Mouse (Mus musculus): ENCODE measurements around the gene Map2k4.

The Map2k4 gene

DNA sequence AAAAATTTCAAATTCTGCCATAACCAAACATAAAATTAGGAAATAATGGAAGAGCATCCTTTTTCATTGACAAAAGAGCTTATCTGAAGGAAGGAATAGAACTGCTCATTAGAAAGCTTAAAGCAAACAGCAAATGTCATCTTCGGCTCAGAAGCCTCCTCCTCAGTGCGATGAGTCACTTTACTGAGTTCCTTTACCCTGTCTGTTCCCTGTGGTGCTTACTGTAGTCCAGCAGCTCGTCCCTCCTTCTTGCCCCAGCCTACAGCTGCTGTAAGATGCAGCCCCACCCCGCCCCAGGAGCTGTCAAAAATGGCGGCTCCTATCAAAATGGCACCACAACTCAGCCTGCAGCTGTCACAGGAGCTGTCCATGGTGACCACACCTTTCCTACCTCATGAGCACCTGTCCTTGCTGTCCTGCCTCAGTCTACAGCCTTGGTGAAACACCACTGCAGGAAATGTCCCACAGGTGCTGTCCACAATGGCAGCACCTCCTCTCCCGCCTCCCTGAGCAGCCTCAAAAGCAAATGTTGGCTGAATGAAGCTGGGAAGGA is 75.3 kb downstream of the Map2k4 start:
- no peak for DNase-seq (ENCODE audit: low spot score in 2 of 2)

DNA sequence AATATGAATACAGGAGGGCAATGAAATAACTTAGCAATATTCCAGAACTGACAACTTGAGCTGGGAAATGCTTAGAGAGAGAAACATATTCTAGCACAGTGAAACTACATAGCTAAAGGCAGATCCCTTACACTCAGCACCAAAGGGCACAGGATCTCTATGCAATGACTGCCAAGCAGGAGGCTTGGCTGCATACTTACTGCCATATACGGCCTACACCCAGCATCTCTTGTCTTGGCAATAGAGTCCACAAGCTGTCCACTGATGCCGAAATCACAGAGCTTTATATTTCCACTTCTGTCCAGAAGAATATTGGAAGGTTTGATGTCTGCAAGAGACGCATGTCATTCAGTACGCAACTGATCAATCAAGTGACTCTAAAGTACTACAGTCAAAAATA is 81.3 kb downstream of the Map2k4 start:
- no peak for DNase-seq (ENCODE audit: low spot score in 2 of 2)

DNA sequence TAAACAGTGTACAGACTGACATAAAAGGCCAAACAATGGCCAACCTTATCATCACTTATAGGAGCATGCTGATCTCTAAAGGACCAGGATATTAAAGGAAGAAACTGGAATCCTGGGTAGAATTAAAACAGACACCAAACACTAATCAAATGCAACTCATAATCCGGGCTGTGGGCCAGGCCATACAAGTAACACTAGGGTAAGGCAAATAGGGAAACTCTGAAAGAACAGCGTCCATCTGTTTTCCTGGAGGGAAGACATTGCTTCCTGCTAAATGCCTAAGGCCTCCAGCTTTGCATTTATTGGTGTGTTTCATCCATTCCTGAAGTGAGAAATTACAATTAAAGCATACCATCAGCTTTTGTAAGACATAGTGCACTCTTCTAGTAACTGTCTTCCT is 81.9 kb downstream of the Map2k4 start:
- DNase-seq (ENCODE audit: low spot score in 2 of 2), result no peak

DNA sequence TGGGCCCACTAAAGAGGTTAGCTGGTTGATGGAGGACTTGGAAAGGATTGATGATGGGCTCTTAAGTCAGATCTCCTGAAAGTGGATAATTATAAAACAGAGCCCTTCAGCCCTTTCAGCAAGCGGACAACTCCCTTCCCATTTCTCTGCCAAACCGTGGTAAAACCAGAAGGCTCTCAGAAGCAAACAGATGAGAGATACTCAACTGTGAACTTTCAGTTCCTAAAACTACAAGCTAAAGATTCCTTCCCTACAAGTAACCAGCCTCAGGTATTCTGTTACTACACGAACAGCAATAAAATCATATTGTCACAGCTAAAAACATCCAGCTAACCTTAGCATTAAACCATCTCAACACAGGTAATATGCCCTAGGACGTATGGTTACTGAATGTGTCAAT is 83.2 kb downstream of the Map2k4 start:
- DNase-seq (ENCODE audit: low spot score in 2 of 2), result no peak

DNA sequence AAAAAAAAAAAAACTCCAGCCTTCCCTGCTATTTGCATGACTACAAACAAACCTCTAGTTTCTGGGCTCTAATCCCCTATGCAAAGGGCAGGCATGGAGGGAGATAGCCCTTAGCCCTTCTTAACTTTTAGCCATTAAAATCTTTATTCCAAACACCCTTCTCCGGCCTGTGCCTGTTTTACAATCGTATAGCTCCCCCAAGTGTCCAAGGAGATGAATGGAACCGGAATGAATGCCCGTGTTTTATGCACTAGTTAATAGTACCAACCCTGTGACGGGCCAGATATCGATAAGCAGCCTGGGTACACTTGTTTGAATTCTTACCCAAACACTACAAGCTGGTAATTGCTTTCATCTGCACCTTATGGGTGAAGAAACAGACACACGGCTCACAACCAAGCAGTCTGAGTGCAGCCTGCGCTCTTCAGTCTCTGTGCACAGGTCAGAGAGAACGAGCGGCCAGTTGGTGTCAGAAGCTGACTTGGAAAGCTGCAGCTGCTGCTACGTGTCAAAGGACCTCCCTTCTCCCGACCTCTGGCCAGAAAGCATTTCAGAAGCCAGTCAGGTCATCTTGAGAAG is 109.2 kb downstream of the Map2k4 start:
- no peak for DNase-seq (ENCODE audit: low spot score in 2 of 2)

DNA sequence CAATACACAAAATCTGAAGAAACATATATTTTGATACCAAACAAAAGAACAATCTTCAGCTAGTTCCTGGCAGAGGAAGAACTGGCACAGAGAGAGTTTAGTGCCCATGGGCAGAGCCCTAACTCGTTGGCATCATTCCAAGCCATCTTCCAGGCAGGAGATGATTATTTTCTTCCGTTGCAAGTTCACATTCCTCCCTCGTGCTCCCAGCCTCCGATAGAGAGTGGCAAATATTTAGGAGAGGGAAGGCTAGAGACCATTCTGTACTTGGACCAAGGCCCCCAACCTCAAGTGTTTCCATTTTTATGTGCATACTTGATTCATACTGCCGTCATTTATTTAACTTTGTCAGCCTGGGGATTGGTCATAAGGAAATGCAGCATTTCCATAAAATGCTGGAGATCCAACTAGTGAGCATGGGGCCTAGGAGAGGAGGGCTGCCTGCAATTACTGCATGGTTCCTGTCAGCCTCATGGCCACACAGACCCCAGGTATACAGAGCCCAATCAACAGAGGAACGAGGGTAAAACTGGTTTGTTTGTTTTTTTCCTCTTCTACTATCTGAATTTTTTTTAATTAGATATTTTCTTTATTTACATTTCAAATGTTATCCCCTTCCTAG is 120.6 kb downstream of the Map2k4 start:
- no peak for DNase-seq (ENCODE audit: low spot score in 2 of 2)

DNA sequence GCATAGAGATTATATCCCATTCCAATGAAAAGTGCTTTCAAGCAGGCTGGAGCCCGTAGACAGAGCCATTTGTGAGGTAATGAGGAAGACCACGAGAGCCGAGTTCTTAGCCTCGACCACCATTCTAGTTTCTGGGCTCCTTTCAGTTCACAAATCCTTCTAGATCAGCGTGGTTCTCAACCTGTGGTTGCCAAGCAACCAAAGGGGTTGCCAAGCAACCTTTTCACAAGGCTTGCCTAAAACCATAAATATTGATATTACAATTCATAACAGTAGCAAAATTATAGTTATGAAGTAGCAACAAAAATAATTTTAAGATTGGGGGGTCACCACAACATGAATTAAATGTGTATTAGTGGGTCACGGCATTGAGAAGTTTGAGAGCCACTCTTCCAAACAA is 123.2 kb downstream of the Map2k4 start:
- no peak for DNase-seq (ENCODE audit: low spot score in 2 of 2)

DNA sequence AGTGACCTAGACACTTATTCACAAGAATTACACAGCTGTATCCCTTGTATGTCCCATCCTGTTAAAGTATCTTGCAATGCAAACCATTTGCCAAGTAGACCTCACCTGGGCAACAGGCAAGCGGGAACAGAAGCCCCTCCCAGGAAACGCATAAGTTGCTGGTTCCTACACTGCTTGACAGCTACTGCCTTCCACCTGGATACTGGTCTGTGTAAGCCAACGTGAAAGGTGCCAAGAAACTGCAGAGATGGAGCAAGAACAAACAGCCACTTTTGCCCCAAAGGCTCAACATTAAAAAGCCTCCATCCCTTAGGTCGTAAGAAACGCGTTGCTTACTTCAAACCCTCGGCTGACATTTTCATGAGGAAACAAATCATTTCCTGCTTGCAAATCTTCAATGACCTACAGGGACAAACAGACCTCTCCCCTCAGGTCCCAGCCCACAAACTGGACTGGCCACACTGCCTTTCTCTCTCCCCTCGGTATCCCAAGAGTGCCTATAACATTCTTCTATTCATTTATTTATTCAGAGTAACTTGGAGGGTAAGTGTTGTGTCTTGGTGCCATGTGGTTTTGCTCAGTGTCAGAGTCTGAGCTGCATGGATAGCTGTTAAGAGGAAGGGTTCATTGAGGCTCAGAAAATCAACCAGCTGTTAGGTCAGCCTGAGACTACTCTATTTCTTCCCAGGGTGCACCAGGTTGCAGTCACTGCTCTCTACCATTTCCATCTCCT is 126.1 kb downstream of the Map2k4 start:
- no peak for DNase-seq (ENCODE audit: low spot score in 2 of 2)

DNA sequence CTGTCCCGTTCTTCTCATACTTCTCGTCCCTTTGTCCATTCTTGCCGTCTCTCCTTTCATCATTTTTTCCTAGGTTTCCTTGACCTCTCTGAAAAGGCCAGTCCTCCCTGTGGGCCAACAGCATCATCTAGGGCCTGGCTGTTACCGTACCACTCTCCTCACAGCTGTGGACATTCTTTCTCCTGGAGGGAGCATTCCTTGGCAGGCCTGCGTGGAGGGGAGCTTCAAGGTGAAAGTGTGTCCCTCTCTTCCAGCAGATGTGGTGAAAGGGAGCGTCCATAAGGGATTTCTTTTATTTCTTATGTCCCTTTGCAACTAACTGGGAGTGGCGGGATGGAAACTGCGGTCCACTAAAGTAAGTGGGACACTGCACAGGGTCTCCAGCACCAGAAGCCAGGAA is 134.2 kb downstream of the Map2k4 start:
- DNase-seq (ENCODE audit: low spot score in 2 of 2), result no peak

DNA sequence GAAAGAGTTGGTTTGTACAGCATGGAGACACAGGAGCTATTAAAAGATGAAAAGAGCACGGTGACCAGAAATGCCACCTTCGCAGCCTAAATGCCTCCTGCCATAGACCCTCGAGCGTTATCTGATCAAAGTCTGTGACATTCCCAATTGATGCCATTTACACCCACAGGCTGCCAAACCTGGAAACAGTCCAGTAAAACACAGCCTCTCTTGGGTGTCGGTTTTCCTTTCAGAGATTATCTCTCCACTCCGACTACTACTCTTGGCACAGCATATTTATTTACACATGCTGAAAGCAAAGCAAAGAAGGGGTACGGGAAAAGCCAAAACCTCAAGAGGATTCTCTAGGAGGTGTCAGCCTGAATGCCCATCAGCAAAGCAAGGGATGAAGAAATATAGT is 136.7 kb downstream of the Map2k4 start:
- DNase-seq (ENCODE audit: low spot score in 2 of 2), result no peak

DNA sequence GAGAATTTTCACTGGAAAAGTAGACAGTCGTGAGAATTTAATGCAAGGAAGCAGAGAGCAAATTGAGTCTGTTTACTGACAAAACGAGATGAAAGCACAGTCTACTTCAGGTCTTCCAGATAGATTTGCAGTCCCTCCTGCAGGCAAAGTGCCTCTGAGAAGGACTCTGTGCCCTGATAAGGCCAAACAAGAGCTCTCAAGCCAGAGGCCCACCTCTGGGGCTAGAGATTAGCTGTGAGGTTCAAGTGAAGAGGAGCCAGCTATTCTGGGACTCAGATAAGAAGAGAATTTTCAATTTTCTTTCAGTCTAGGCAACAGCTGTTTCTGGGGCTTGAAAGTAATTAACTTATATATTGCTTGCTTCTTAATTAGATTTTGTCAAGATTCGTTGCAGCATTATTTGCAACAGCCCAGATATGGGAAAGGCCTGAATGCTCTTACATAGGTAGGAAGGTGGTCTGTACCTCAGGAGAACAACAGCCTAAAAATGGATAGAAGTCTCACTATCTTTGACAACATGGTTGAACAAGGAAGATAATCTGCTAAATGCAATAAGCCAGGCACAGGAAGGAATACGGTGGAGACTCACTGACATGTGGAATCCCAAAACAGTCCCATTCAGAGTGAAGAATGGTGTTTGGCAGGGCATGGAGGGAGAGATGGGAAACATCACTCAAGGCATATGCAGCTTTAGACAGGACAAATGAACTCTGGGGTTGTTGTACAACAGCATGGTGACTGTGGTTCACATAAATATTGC is 138.0 kb downstream of the Map2k4 start:
- DNase-seq (ENCODE audit: low spot score in 2 of 2), result no peak

DNA sequence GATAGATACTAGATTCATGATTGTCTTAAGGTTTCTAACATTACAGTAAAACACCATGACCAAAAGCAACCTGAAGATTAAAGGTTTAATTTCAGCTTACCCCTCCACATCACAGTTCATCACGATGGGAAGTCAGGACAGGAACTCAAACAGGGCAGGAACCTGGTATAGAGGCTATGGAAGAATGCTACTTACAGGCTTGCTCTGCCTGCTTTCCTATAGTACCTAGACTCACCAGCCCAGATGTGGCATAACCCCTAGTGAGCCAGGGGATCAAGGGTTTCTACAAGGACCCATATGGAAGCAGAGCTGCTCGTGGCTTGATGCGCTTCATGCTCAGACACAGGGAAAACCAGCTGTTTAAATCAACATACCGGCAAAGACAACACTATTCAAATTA is 138.6 kb downstream of the Map2k4 start:
- DNase-seq (ENCODE audit: low spot score in 2 of 2), result no peak

DNA sequence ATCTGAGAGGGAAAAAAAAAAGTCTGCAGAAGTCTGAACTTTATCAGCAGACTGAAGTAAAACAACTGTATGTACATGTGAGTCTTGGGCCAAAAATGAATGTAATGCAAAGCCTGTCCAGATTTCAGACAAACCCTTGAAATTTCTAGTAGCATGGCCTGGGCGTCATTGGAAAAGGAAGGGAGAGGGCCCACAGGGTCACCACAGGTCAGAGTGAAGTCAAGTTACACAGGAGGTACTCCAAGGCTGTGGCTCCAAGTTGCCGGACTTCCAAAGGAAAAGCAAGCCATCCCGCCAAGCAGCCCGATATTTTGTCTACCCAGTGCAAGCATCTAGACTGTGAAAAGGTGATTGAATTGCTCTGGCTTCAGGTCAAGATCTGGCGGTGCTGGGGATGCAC is 141.8 kb downstream of the Map2k4 start:
- DNase-seq (ENCODE audit: low spot score in 2 of 2), result no peak

DNA sequence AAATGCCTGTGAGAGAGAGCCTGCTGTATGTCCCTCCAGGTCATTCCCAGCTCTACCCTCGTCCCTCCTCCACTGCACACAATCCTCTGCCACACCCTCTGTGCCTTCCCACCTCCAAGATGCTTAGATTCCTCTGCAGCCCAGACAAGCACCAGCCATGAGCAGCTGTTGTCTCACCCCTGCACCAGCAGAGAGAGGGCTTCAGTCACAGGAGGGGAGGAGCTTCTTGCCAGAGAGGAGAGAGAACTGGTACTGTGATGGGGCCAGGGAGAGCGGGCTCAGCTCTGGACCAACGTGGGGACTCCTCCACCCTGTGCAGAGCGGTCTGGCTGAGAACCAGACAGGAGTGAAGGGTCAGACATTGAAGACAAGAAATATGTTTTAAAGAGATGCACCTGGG is 143.6 kb downstream of the Map2k4 start:
- DNase-seq (ENCODE audit: low spot score in 2 of 2), result no peak

DNA sequence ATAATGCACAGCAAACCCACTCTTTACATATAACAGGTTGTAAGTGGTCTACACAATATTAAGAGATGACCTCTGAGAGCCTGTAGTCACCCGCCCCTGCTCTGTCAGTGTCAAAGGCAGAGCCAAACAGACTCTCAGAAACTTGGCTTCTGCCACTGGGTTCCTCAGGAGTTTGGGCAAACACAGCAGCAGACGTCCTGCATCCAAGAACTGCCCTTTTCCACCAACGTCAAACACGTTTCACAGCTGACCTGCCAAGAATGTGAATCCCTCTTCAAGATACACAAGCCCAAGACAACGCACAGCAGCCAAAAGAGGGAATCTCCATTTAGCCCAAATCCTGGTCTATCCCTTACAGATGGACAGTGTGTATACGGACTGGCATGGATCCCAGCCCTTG is 147.8 kb downstream of the Map2k4 start:
- no peak for DNase-seq (ENCODE audit: low spot score in 2 of 2)
